Mouse (Mus musculus) olfactory bulb, adult 2 months (tissue): ENCODE data around the gene Bcorl1.

ENCODE experiments used
- CTCF ChIP-seq: fragments of 200-500 bp; IDR thresholded peaks from 2 replicates; pipeline ENCODE4 v1.5.1; 2012; ENCODE audit warnings: low read depth, mild to moderate bottlenecking, low read length, moderate library complexity; ENCODE audit not compliant: insufficient read depth
- POLR2A ChIP-seq: fragments of 200-500 bp; IDR thresholded peaks from 2 replicates; pipeline ENCODE4 v1.6.1; 2012; ENCODE audit warnings: mild to moderate bottlenecking, low read depth, low read length, moderate library complexity; ENCODE audit not compliant: insufficient read depth

DNA sequence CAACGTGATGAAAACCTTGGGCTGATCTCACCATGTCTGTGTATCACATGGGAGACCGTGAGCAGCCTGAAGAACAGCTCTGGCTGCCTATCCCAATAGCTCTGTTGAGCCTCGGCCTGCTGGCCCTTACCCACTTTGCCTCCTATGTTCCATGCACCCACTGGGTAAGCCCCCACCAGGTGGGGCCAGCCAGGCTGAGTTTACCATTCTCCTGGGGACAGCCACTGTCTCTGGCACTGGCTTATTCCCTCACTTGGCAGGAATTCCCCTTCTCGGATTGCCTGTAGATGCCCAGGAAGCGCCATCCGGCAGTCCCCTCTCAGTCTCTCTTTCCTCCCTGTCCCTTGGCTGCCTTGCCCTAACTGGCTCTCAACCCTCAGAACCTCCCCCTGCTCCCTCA is 115.8 kb downstream of the Bcorl1 start:
- TF ChIP-seq POLR2A (no peak), CTCF (no peak)
